Mouse (Mus musculus): Measurements from ENCODE around the gene Slc37a1. TPM values are rescaled to one million over a fixed set of nuclear protein-coding genes. Genes with fewer than 3 reads are reported as not detected.
"Not testable (repeated sequence)": the region's sequence is repeated elsewhere in the genome, so short reads cannot be mapped to it uniquely, and the experiment has no call there.

Slc37a1 gene
- polyA plus RNA-seq, 1 experiment from 2014 or later: 10.4 TPM

- no peak overlapping the region for H3K4me2 ChIP-seq (replicated peaks)
- ATAC-seq (ENCODE audit: low FRiP score) (no peak), DNase-seq (ENCODE audit: low spot score) (peak; percentile 66)
- peaks cover 5% of the 10 kb centered on the region; the same call in 1 of the 2 replicates for H3K4me1 ChIP-seq (replicated peaks; ENCODE audit: control insufficient read depth, insufficient read depth, low read length)
- no peak overlapping the region for H3K9ac ChIP-seq
- no peaks in the 10 kb centered on the region for H3K27me3 ChIP-seq (ENCODE audit: control insufficient read depth, insufficient read depth, low read length)
- 54% methylated on average over 5 of the region's 5 CpGs for WGBS
- H3K27ac ChIP-seq: no peak overlapping the region
- no peak overlapping the region for H3K4me3 ChIP-seq (replicated peaks; ENCODE audit: low read length)
- H3K36me3 ChIP-seq (replicated peaks; ENCODE audit: control insufficient read depth, insufficient read depth): peaks cover 16% of the 10 kb centered on the region
- H3K9me3 ChIP-seq (ENCODE audit: control insufficient read depth, low read length): no peaks in the 10 kb centered on the region
Measured at GRCm38 (mm10) chr17:31344172-31344801, 57.7 kb downstream of the Slc37a1 start.

- Histone ChIP-seq H3K27ac (no peak overlapping the region), H3K4me2 (replicated peaks) (no peak overlapping the region), H3K36me3 (replicated peaks; ENCODE audit: control insufficient read depth, insufficient read depth) (peaks cover 20% of the 10 kb centered on the region), H3K4me1 (replicated peaks; ENCODE audit: control insufficient read depth, insufficient read depth, low read length) (peaks cover 5% of the 10 kb centered on the region; the same call in 1 of the 2 replicates), H3K9me3 (ENCODE audit: control insufficient read depth, low read length) (no peaks in the 10 kb centered on the region), H3K9ac (no peak overlapping the region), H3K27me3 (ENCODE audit: control insufficient read depth, insufficient read depth, low read length) (no peaks in the 10 kb centered on the region), H3K4me3 (replicated peaks; ENCODE audit: low read length) (no peak overlapping the region)
- ATAC-seq (ENCODE audit: low FRiP score): no peak
- WGBS: 82% methylated on average over 3 of the region's 3 CpGs
- no peak for DNase-seq (ENCODE audit: low spot score)
Measured at GRCm38 (mm10) chr17:31344816-31345215, 58.2 kb downstream of the Slc37a1 start.

GRCm38 (mm10) chr17:31348129-31348528 is 61.5 kb downstream of the Slc37a1 start:
- ATAC-seq (ENCODE audit: low FRiP score) (no peak), DNase-seq (ENCODE audit: low spot score) (no peak)
- Histone ChIP-seq H3K36me3 (replicated peaks; ENCODE audit: control insufficient read depth, insufficient read depth) (peaks cover 24% of the 10 kb centered on the region), H3K27me3 (ENCODE audit: control insufficient read depth, insufficient read depth, low read length) (no peaks in the 10 kb centered on the region), H3K9ac (no peak overlapping the region), H3K4me2 (replicated peaks) (no peak overlapping the region), H3K4me3 (replicated peaks; ENCODE audit: low read length) (no peak overlapping the region), H3K27ac (no peak overlapping the region), H3K9me3 (ENCODE audit: control insufficient read depth, low read length) (no peaks in the 10 kb centered on the region), H3K4me1 (replicated peaks; ENCODE audit: control insufficient read depth, insufficient read depth, low read length) (no peaks in the 10 kb centered on the region)
- WGBS: 76% methylated on average over 5 of the region's 5 CpGs

- no peaks in the 10 kb centered on the region for H3K9me3 ChIP-seq (ENCODE audit: control insufficient read depth, low read length)
- no peak overlapping the region for H3K9ac ChIP-seq
- no peak for DNase-seq (ENCODE audit: low spot score)
- 83% methylated on average over 12 of the region's 12 CpGs for WGBS
- peaks cover 24% of the 10 kb centered on the region for H3K36me3 ChIP-seq (replicated peaks; ENCODE audit: control insufficient read depth, insufficient read depth)
- no peak overlapping the region for H3K4me2 ChIP-seq (replicated peaks)
- ATAC-seq (ENCODE audit: low FRiP score): no peak
- H3K4me3 ChIP-seq (replicated peaks; ENCODE audit: low read length): no peak overlapping the region
- no peak overlapping the region for H3K27ac ChIP-seq
- no peaks in the 10 kb centered on the region for H3K27me3 ChIP-seq (ENCODE audit: control insufficient read depth, insufficient read depth, low read length)
- no peaks in the 10 kb centered on the region for H3K4me1 ChIP-seq (replicated peaks; ENCODE audit: control insufficient read depth, insufficient read depth, low read length)
Measured at GRCm38 (mm10) chr17:31349388-31349787, 62.8 kb downstream of the Slc37a1 start.

- WGBS: 54% methylated on average over 8 of the region's 8 CpGs
- DNase-seq (ENCODE audit: low spot score): no peak
Measured at GRCm38 (mm10) chr17:31351984-31352383, 65.4 kb downstream of the Slc37a1 start.

GRCm38 (mm10) chr17:31353255-31353654 is 66.7 kb downstream of the Slc37a1 start:
- Histone ChIP-seq H3K9ac (no peak overlapping the region), H3K9me3 (ENCODE audit: control insufficient read depth, low read length) (no peaks in the 10 kb centered on the region), H3K27ac (no peak overlapping the region), H3K4me1 (replicated peaks; ENCODE audit: control insufficient read depth, insufficient read depth, low read length) (peaks cover 6% of the 10 kb centered on the region), H3K4me3 (replicated peaks; ENCODE audit: low read length) (no peak overlapping the region), H3K4me2 (replicated peaks) (no peak overlapping the region), H3K36me3 (replicated peaks; ENCODE audit: control insufficient read depth, insufficient read depth) (peaks cover 8% of the 10 kb centered on the region; the same call in 1 of the 2 replicates), H3K27me3 (ENCODE audit: control insufficient read depth, insufficient read depth, low read length) (no peaks in the 10 kb centered on the region)
- no peak for ATAC-seq (ENCODE audit: low FRiP score)
- no peak for DNase-seq (ENCODE audit: low spot score)
- WGBS: 70% methylated on average over 2 of the region's 2 CpGs

More at GRCm38 (mm10) chr17:31351984-31352383, 65.4 kb downstream of the Slc37a1 start:
- Histone ChIP-seq H3K9ac (no peak overlapping the region), H3K27ac (no peak overlapping the region), H3K4me2 (replicated peaks) (no peak overlapping the region), H3K4me3 (replicated peaks; ENCODE audit: low read length) (no peak overlapping the region), H3K27me3 (ENCODE audit: control insufficient read depth, insufficient read depth, low read length) (no peaks in the 10 kb centered on the region), H3K9me3 (ENCODE audit: control insufficient read depth, low read length) (no peaks in the 10 kb centered on the region), H3K4me1 (replicated peaks; ENCODE audit: control insufficient read depth, insufficient read depth, low read length) (peaks cover 6% of the 10 kb centered on the region), H3K36me3 (replicated peaks; ENCODE audit: control insufficient read depth, insufficient read depth) (peaks cover 14% of the 10 kb centered on the region; the same call in 1 of the 2 replicates)
- no peak for ATAC-seq (ENCODE audit: low FRiP score)

- H3K27ac ChIP-seq; H3K9me3 ChIP-seq (ENCODE audit: control insufficient read depth, low read length); H3K4me3 ChIP-seq (replicated peaks; ENCODE audit: low read length); ATAC-seq (ENCODE audit: low FRiP score); H3K4me2 ChIP-seq (replicated peaks); H3K9ac ChIP-seq; DNase-seq (ENCODE audit: low spot score); H3K4me1 ChIP-seq (replicated peaks; ENCODE audit: control insufficient read depth, insufficient read depth, low read length); H3K27me3 ChIP-seq (ENCODE audit: control insufficient read depth, insufficient read depth, low read length); H3K36me3 ChIP-seq (replicated peaks; ENCODE audit: control insufficient read depth, insufficient read depth): not testable (repeated sequence)
- WGBS: 69% methylated on average over 3 of the region's 3 CpGs
Measured at GRCm38 (mm10) chr17:31354684-31355083, 68.1 kb downstream of the Slc37a1 start.

- no peaks in the 10 kb centered on the region for H3K36me3 ChIP-seq (replicated peaks; ENCODE audit: control insufficient read depth, insufficient read depth)
- DNase-seq (ENCODE audit: low spot score) (no peak), ATAC-seq (ENCODE audit: low FRiP score) (peak; percentile 42; the same call in 1 of the 2 replicates)
- peaks cover 6% of the 10 kb centered on the region for H3K4me1 ChIP-seq (replicated peaks; ENCODE audit: control insufficient read depth, insufficient read depth, low read length)
- WGBS: 32% methylated on average over 7 of the region's 8 CpGs
- H3K4me3 ChIP-seq (replicated peaks; ENCODE audit: low read length): no peak overlapping the region
- H3K9me3 ChIP-seq (ENCODE audit: control insufficient read depth, low read length): no peaks in the 10 kb centered on the region
- no peak overlapping the region for H3K4me2 ChIP-seq (replicated peaks)
- no peaks in the 10 kb centered on the region for H3K27me3 ChIP-seq (ENCODE audit: control insufficient read depth, insufficient read depth, low read length)
- H3K27ac ChIP-seq: peak overlapping the region; percentile 78
- no peak overlapping the region for H3K9ac ChIP-seq
Measured at GRCm38 (mm10) chr17:31355792-31356502, 69.4 kb downstream of the Slc37a1 start.

- Histone ChIP-seq H3K36me3 (replicated peaks; ENCODE audit: control insufficient read depth, insufficient read depth) (no peaks in the 10 kb centered on the region), H3K4me3 (replicated peaks; ENCODE audit: low read length) (no peak overlapping the region), H3K27me3 (ENCODE audit: control insufficient read depth, insufficient read depth, low read length) (no peaks in the 10 kb centered on the region), H3K4me1 (replicated peaks; ENCODE audit: control insufficient read depth, insufficient read depth, low read length) (peaks cover 8% of the 10 kb centered on the region), H3K27ac (no peak overlapping the region), H3K9ac (no peak overlapping the region), H3K9me3 (ENCODE audit: control insufficient read depth, low read length) (no peaks in the 10 kb centered on the region), H3K4me2 (replicated peaks) (no peak overlapping the region)
- ATAC-seq (ENCODE audit: low FRiP score): no peak; the same call in 1 of the 2 replicates
- no peak for DNase-seq (ENCODE audit: low spot score)
- 72% methylated on average over 13 of the region's 13 CpGs for WGBS
Measured at GRCm38 (mm10) chr17:31360582-31360981, 74.0 kb downstream of the Slc37a1 start.
